Mouse (Mus musculus): ENCODE measurements around the gene Cox4i2.

Gene Cox4i2

DNA sequence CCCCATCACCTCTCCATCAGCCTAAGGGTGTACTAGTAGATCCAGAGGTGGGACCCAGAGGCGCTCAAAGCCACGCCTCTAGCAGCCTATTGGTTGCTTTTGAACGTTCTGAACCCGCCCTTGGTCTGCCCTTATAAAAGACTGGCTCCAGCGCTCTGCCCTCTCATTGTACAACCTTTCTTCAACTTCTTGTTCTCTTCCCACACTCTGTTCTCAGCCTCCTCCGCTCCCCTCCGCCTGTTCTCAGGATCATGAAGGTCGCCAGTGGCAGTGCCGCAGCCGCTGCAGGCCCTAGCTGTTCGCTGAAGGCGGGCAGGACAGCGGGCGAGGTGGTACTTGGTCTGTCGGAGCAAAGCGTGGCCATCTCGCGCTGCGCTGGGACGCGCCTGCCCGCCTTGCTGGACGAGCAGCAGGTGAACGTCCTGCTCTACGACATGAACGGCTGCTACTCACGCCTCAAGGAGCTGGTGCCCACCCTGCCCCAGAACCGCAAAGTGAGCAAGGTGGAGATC, 17.8 kb upstream of the Cox4i2 start, which contains the start of gene Id1:
TSS of gene Id1 (plus strand) at position 162 of the 512 bp plus-strand sequence.
- no peak for DNase-seq

DNA sequence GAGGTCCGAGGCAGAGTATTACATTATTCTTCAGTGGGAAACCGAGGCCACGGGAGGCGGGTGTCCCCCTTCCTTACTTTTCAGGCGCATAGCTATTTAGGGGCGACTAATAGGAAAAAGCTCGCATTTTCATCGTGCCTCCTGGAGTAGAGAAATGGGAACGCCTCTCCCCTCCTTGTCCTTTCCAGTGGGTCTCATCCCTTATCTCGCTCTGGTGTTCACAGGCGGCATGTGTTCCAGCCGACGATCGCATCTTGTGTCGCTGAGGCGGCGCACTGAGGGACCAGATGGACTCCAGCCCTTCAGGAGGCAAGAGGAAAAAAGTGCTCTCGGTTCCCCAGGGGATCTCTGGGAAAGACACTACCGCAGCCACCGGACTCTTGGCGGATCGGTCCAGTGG, 17.2 kb upstream of the Cox4i2 start:
- DNase-seq, result no peak

DNA sequence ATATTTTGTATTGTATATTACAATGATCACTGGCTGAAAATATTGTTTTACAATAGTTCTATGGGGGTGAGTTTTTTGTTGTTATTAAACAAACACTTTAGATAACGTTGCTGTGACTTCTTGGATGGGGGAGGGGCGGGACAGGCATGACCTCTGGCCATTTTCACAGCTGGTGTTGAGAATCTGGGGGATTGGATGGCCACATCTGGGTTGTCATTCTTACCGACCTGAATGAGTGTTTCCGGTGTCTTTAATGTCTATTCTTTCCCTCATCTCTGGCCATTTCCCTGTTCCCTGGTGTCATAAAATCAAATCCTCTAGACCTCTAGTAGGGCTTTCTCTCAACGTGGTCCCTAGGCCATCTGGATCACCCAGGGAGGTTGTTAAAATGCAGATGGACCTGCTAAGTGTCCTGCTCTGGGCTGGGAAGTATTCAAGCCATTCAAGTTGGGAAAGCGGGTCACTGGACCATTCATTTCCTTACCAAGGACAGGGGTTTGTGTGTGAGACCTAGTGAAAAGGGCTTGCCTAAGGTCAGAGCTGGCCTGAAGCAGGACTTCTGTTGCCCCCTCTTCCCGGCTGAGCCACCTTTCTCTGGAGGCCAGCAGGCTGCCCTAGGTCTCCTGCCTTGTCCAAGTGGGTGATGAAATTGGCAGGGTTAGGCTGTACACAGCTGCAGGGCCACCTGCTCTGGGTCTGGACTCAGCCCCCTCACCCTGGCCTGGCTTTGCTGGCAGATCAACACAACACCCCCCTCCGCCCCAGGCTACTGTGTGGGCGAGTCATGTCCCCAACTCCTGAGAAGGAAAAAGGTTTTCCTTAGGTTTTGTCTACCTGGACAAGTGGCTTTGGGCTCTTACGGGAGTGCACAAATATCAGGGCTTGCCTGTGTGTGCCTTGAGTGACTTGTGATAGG, 16.4 kb upstream of the Cox4i2 start:
- no peak for DNase-seq

DNA sequence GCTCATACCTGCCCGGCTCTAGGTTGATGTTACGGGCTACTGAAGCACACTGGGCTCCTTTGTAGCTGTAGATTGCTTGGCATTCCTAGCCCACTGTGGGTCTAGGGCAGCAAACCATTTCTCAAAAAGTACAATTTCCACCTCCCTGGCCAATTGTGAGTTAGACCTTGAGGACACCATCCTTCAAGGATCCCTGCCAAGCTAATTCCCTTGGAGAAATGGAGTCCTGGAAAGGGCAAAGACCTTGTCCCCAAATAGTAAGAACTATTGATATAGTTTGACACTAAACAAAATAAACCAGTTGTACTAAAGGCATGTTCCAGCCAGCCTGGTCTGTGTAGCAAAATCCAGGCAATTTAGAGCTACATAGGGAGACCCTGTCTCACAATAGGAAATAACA, 15.6 kb upstream of the Cox4i2 start:
- DNase-seq, result no peak

DNA sequence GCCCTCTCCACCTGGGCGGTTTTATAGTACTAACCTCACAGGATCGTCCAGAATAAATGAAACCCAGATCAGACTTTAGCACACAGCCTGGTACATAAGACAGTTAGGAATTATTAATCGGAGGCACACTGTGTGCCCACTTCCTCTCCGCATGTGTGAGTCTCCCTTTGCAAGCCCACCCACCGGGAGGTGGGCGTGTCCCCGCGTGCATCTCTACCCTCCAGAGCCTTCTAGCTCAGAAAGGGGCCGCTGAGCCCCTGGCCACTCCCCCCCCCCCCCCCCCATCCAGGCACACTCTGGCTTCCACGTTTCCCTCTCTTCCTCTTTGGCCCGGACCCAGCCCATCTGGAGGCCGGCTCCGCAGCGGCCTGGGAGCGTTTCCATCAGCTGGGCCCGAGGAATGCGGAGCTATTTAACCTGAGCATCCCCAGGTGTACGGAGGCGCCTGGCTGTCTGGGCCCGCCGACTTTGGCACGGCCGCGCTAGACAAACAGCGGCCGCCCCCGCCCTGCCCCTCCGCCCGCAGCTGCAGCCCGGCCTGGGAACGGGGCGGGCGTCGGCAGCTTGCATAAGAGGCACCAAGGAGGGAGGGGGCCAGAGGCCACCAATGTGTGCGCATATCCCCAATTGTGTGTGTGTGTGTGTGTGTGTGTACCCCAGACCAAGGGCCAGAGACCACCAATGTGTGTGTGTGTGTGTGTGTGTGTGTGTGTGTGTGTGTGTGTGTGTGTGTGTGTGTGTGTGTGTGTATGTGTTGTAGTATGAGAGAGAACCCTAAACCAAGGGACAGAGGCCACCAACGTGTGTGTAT, 14.7 kb upstream of the Cox4i2 start:
- no peak for DNase-seq

DNA sequence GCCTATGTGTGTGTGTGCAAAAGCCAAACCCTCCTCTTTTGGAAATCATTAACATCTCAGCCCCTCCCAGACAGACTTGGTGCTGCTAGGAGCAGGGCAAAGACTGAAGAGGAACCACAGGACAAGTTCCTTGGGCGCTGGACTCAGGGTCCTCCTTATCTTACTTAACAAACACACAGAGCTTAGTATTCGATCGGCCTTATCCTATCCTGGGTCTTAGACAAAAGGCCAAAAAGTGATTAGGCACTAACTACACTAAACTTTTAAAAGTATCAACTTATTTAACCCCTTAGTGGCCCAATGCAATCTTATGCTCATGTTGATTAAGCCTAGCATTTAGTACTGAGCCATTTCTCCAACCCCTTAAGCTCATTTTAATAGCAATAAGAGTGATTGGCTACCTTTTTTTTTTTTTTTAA, 14.1 kb upstream of the Cox4i2 start:
- no peak for DNase-seq

DNA sequence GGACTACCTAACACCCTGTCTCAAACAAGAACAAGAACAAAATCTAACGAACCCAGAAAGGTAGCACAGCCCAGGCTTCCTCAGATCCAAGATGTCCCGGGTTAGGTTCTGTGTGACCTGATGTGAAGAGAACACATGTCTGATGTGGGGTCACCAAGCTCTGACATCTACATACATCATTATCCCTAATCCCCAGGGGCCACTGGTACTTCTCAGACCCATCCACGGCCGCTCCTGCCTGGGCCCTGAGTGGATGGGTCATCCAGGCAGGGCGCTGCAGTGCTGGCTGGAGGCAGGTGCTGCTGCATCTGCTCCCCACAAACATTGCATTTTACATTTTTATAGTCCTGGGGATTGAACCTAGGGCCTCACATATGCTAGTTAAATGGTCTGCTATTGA, 13.5 kb upstream of the Cox4i2 start:
- DNase-seq, result no peak

DNA sequence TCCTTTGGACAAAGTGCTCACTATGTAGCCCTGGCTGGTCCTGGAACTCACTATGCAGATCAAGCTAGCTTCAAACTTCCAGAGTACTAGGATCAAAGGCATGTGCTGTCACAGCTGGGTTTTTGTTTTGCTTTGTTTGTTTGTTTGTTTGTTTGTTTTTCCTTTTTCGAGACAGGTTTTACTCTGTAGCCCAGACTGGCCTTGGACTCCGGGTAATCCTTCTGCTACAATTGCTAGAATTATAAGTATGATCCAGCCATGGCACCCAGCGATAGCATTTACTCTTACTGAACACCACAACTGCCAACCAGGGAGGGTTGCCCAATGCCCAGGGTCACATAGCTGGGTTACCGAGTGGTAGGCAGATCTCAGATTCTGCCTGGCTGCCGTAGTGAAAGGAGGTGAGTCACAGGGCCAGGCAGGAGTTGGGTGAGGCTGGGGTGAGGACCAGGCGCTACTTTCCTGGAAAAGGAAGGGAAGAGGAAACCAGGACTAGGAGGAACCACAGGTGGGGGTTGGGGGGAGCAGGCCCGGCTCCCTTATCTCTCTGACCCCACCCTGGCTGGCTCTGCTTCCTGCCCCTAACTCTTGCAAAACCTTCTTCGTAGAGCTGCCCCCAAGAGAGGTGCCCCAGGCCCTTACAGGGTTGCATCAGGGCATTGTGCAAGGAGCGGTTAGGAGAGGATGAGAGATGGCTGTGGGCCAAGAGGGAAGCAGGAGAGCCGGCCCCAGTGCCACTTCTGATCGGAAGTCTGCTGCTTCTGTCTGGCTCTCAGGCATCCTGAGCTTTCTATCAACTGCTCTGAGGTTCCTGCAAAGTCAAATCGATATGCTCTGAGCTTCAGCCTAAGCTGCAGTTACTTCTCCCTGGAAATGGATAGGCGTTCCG, 12.6 kb upstream of the Cox4i2 start:
- no peak for DNase-seq

DNA sequence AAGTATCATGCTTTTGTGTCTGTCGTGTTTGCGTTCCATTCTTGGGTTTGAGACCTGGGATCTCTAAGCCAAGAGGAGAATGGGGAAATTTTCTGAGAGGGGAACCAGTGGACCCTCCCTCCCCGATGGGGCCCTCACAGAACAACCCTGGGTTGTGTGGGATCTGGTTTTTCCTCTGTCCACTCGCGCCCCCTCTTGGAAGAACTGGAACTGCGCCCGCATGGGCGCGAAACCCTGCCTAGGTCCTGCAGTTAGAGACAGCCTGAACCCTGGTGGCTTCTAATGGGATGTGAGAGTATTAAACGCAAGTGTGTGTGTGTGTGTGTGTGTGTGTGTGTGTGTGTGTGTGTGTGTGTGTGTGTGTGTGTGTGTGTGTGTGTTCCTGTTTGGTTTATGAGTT, 11.5 kb upstream of the Cox4i2 start:
- no peak for DNase-seq

DNA sequence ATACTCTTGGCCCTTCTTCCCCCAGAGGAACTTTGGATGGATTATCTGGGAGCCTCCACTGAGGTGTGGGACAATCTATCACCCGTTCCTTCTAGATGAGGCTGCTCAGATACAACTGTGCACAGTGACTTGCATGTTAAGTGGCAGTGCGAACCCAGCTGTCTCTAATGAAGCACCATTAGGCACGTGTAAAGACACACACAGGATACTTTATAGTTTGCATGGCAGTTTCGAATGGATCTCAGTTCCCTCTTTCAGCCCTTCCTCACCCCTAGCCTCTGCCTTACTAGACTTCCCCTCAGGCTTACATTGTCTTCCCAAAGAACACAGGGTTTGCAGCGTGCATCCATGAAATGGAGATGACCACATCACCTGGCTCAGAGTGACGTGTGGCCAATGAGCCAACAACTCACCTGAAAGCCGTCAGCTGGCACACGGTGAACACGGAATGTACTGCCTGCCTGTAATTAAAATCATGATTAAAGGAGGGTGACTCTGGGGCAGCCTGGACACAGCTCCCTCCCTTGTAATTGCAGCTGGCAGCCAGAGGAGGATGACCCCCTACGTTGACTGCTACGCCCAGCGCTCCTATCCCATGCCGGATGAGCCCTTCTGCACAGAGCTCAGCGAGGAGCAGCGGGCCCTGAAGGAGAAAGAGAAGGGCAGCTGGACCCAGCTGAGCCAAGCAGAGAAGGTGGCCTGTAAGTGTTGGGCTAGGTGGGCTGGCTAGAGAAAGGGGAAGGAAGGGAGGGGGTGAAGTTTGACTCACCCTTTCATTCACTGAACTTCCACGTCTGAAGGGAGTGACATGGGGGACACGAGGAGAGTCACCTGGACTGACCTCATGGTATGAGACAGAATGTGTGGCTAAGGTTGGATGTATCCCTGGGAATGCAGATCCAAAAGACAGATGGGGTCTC, 2.8 kb downstream of the Cox4i2 start:
- DNase-seq, result no peak

DNA sequence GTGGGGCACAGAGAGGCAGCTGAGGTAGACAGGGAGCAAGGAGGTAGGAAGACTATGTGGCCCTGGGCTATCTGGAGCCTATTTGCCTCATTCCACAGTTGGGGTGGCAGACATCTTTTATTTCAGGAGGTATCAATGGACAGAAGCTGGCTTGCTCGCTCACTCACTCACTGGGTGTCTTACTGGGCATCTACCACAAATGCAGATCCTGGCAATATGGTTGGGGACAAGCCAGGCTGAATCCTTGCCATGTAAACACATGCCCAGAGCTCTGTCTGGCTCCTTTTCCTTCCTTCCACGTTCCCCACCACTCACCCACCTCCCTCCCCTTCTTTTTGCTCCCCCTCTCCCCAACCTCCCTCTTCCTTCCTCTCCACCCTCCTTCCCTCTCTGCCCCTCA, 3.5 kb downstream of the Cox4i2 start:
- DNase-seq, result peak; percentile 55

DNA sequence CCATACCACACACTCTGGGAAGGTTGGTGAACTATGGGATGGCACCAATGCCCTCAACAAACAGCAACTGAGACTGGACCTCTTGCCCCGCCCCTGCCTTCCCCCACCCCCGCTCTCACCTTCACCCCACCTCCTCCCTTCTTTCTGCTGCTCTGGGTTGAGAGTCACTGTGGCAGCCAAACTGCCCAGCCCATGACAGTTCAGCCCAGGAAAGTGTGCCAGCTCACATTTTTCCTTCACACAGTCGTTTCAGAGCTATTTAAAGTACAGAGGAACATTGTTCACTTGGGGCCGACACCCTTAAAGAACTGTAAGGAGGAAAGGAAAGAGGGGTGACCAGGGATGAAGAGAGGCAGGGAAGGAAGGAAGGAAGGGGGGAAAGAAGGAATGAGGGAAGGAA, 4.4 kb downstream of the Cox4i2 start:
- no peak for DNase-seq

DNA sequence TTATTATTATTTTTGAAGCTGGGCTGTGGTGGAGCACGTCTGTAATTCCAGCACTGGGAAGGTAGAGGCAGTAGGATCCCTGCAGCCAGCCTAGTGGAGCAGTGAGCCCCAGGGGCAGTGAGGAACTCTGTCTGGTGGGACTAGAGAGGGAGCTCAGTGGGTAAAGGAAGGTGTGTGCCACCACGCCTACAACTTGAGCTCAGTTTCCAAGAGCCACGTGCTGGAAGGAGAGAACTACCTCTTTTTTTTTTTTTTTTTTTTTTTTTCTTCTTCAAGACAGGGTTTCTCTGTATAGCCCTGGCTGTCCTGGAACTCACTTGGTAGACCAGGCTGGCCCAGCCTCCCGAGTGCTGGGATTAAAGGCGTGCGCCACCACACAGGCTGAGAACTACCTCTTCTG, 9.3 kb downstream of the Cox4i2 start:
- no peak for DNase-seq

DNA sequence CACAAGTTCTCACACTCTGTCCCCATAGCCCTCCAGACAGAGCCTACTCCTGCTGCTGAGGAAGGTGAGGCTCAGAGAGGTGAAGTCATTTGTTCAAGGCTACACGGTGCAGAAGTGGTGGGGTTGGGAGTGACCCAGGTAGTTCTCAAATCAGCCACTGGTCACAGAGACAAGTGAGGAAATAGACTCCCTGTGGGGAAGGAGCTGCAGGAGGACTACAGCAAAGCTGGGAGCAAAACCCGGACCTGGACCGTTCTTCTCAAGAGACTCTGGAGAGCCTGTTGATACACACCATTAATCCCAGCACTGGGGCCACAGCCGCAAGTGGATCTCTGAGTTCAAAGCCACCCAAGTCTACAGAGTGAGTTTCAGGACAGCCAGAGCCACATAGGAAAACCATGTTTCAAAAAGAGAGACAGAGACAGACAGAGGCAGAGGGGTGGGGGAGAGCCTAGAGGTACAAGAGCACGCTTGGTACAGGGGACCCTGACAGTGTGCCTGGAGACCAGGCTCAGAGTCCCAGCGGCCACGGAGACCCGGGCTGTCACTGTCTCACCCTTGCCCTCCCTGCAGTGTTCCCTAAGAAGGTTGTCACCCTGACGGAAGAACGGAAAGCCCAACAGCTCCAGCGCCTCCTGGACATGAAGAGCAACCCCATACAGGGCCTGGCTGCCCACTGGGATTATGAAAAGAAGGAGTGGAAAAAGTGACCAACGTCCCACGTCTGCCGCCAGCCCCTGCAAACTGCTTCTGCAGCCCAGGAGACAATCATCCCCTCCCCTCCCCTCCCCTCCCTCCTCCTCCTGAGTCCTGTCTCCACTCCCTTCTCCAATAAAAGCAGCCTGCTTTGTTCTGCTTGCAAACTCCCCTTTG, 10.4 kb downstream of the Cox4i2 start:
- no peak for DNase-seq

DNA sequence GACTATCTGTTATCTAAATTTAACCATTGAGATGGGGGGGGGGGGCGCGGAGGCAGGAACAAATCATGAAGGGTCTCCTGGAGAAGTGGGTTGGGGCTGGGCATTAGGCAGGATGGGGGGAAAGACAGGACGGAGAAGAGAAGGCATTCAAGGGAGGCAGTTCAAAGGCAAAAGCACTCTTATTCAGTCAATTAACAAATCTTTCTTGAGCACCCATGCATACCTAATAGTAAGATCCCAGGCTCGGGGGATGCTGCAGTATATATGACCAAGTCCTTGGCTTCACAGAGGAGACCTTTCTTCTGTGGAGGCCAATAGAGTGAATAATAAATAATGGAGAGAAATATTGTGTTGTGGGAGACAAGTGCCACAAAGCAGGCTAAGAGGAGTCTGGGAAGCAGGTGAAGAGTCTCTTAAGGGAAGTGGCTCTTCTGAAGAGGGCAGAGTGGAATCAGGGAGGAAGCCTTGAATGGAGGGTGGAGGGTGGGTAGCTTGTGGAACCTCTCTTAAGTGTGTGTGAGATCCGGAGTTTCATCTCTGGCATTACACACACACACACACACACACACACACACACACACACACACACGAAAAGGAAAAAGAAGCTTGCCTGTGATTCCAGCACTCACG, 11.2 kb downstream of the Cox4i2 start:
- no peak for DNase-seq

DNA sequence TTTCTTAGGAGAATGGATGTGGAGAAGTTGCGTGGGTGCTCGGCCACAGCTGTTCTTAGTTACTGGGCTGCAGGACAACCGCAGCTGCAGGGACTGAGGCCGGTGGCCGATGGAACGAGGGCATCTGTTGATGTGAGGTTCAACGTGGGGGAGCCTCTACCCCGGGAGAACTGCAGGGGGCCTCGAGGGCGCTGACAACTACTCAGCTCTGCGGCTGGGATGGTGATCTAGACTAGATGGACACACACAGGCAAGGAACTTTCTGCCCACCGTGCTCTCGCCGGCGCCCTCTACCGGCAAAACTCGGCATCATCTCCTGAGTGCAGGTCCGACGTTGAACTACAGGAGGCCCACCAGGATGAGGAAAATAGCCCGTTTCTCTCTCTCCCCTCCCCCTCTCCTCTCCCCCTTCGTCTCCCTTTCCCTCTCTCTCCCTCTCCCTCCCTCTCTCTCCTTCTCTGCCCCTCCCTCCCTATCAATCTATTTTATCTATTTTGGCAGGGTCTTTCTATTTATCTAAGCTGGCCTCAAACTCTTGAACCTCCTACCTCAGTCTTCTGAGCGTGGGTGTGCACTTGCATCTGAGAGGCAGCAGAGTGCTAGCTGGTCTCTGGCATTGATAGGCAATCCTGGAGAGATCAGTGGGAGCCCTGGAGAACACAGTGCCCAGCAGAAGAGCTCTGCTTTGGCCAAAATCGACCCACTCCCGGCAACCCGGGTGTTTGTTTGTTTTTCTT, 12.6 kb downstream of the Cox4i2 start:
- peak; percentile 81 for DNase-seq

DNA sequence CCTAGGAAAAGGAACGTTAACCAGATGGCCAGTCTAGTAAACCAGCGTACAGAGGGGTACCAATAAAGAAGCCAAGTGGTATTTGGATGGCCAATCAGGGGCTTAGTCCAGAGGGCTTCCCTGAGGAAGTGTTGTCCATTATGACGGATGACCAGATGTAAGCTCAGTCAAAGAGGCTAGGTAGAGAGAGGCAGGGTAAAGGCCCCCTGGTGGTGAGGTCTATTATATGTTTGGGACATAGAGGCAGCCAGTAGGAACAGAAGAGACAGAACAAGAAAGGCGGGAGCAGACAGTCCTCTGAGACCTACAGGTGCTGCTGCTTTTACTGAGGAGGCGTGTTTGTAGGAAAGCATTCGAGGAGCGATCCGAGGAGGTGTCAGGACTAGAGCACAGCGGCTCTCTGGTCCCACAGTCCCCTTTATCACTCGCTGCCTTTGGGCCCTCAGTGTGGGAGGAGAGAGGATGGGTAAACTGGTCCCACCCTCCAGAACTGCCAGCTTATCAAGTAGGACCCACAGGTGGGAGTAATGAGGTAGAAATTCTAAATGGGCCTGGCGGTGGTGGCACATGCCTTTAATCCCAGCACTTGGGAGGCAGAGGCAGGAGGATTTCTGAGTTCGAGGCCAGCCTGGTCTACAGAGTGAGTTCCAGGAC, 13.8 kb downstream of the Cox4i2 start:
- DNase-seq, result peak; percentile 39

DNA sequence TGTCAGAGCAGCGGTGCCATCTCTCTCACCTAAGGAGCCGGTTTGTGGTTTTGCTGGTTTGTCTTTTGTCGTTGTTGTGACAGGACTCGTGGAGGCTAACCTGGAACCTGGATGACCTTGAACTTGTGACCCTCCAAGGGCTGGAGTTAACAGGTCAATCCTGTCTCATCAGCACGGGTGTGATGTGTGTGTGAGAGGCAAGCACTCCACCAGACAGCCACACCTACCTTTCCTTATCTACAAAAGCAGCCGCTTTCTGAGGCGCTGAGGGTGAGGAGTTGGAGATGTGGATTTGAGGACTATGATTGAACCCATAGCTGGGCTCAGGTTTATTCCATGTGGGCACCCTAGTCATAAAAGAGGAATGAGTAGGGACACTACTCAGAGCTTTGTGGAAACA, 15.7 kb downstream of the Cox4i2 start:
- DNase-seq, result no peak

DNA sequence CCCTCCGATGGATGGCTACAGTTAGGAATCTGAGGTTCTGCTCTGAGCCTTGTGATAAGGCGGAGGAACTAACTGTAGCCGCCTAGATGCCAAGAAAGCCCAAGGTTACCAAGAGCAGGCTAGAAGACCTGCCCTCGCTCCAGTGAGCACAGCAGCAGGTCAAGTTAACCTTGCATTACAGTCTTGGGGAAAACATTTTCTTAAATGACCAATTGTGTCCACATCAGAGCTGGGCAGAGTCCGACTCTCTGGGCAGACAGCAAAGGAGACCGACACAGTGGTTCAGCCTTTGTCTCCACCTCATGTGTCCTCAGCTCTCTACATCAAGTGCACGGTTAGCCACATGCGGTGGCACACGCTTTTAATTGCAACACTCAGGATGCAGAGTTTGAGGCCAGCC, 17.6 kb downstream of the Cox4i2 start:
- no peak for DNase-seq
